Mouse (Mus musculus): ENCODE results near the gene Gm20388. TPM values are rescaled to one million over a fixed set of nuclear protein-coding genes. Genes with fewer than 3 reads are reported as not detected.

The Gm20388 gene
- polyA plus RNA-seq, 1 experiment from 2014 or later = not detected

DNA sequence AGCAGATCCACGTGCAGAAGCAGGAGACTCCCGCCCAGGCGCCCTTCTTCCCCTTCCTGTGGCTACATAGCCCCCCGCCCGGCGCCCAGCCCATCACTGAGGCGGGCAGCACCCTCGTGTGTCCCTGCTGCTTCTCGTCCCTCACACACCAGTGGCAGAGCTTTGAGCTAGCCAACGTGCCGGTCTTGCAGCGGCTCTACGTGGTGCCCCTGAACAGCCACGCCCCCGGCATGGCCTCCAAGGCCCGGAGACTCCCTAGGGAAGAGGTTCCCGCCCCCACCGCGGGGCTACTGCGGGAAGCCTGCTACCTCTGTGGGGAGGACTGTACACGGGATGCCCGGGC, 318.9 kb downstream of the Gm20388 start:
- Histone ChIP-seq H3K36me3 (no peaks in the 10 kb centered on the region), H3K9me3 (replicated peaks) (no peaks in the 10 kb centered on the region), H3K27ac (no peak overlapping the region), H3K9ac (no peak overlapping the region), H3K27me3 (replicated peaks) (peaks cover 94% of the 10 kb centered on the region), H3K4me2 (peak overlapping the region; percentile 77), H3K4me3 (peak overlapping the region; percentile 59), H3K4me1 (peaks cover 38% of the 10 kb centered on the region)
- no peak for ATAC-seq
- WGBS (ENCODE audit: insufficient replicate concordance) = 2% methylated on average over 22 of the region's 22 CpGs

DNA sequence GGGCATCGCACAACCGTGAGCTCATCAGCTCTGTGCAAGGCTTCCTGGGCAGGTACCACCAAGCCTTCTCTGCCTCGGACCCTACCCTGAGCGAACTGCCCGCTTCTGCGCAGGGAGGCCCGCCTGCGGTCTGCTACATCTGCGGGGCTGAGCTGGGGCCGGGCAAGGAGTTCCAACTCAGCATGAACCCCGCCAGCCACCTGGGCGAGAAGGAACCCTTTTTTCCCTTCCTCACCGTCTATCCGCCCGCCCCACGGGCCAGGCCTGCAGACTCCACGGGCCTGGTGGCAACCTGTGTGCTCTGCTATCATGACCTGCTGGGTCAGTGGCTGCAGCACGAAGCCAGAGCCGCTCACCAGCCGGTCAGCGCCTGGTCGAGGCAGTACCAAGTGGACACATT, 319.4 kb downstream of the Gm20388 start:
- Histone ChIP-seq H3K9me3 (replicated peaks) (no peaks in the 10 kb centered on the region), H3K36me3 (no peaks in the 10 kb centered on the region), H3K9ac (0 out of 2 replicates have a peak overlapping the region, but pooled peaks have one; percentile 17), H3K4me2 (peak overlapping the region; percentile 77), H3K4me1 (peaks cover 38% of the 10 kb centered on the region), H3K4me3 (peak overlapping the region; percentile 59), H3K27me3 (replicated peaks) (peaks cover 89% of the 10 kb centered on the region), H3K27ac (no peak overlapping the region)
- 16% methylated on average over 22 of the region's 22 CpGs for WGBS (ENCODE audit: insufficient replicate concordance)
- no peak for ATAC-seq

DNA sequence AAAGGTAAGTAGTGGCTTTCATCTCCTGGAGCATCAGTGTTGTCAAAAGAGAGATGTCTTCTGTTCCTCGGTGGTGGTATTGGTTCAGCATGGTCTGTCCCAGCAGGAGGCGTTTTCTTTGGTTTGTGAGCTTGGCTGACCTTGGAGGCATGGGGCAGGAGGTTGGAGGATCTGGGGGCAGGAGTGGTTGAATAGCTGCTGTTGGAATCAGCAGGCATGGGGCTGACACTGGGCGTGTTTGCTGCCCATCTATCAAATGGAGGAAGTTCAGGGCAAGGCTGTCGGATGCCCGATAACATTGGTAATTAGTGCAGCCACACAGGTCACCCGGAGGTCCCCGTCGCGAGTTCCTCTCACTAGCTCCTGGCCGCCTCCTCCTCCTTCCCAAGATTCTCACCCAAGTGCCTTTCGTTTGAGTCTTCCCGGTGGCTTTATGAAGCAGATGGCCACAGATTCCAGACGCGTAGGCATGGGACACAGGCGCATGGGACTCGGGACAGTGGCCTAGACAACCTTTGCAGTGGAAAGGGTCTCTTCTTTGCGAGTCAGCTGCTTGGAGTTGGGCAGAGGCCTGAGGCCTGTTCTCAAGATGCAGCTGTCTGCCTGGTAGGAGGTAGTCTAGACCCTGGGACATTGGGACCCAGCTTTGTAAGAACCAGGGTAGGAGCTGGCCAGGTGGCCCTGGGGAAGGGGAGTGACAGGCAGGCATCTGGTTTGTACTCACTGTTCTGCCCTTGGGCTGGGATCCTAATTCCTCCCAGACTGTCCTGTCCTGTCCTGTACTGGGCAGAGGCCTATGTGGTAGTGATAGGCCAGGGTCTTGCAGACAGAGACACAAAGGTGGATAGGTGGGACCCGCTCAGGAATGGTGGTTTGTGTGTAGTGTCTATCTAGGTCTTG, 320.3 kb downstream of the Gm20388 start:
- Histone ChIP-seq H3K4me3 (peak overlapping the region; percentile 59), H3K9me3 (replicated peaks) (no peaks in the 10 kb centered on the region), H3K27me3 (replicated peaks) (peaks cover 80% of the 10 kb centered on the region), H3K27ac (no peak overlapping the region), H3K9ac (0 out of 2 replicates have a peak overlapping the region, but pooled peaks have one; percentile 17), H3K4me1 (peaks cover 38% of the 10 kb centered on the region), H3K4me2 (peak overlapping the region; percentile 77), H3K36me3 (0 out of 2 replicates have a peak, but pooled peaks cover 2% of the 10 kb centered on the region)
- WGBS (ENCODE audit: insufficient replicate concordance) = 27% methylated on average over 18 of the region's 18 CpGs
- no peak for ATAC-seq

DNA sequence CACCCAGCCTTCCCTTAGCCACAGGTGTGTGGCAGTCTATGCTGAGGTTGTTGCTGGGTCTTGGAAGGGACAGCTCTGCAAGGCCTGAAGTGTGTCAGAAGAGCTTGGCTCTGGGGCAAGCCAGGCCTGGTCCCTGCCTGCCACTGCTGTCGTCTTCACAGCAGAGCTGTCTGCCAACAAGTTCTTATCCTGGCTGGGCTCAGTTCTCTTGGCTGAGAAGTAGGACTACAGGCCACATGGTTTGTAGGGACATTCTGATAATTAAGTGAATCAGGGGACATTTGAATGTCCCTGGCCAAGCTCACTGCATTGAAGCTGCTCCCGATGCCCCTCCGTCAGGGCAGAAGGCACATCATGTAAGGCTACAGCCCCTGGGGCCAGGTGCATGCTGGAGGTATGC, 321.2 kb downstream of the Gm20388 start:
- Histone ChIP-seq H3K27ac (no peak overlapping the region), H3K9me3 (replicated peaks) (no peaks in the 10 kb centered on the region), H3K4me1 (peaks cover 38% of the 10 kb centered on the region), H3K36me3 (0 out of 2 replicates have a peak, but pooled peaks cover 2% of the 10 kb centered on the region), H3K9ac (no peak overlapping the region), H3K4me3 (no peak overlapping the region), H3K4me2 (peak overlapping the region; percentile 77), H3K27me3 (replicated peaks) (peaks cover 71% of the 10 kb centered on the region)
- ATAC-seq = no peak
- 72% methylated on average over 3 of the region's 3 CpGs for WGBS (ENCODE audit: insufficient replicate concordance)

DNA sequence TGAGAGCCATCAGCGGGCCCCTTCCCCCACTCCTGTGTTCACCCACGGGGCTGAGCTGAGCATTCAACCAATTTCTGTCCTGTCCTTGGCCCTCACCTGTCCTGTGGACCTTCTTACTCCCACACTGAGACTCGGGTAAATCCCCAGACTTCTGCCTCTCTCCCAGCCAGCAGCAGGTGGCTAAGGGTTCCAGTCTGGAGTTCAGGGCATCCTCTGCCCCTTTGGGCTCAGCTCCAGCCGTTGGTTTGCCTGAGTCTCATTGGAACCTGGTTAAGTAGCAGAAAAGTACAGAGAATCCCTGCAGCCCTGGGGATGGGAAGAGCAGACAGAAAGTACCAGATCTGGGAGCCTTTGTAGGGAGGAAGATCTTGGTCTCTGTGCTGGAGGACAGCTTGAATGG, 321.8 kb downstream of the Gm20388 start:
- Histone ChIP-seq H3K9ac (no peak overlapping the region), H3K27me3 (replicated peaks) (peaks cover 66% of the 10 kb centered on the region), H3K4me3 (no peak overlapping the region), H3K36me3 (0 out of 2 replicates have a peak, but pooled peaks cover 2% of the 10 kb centered on the region), H3K4me2 (peak overlapping the region; percentile 77; the same call in 1 of the 2 replicates), H3K4me1 (peaks cover 38% of the 10 kb centered on the region), H3K9me3 (replicated peaks) (no peaks in the 10 kb centered on the region), H3K27ac (no peak overlapping the region)
- no peak for ATAC-seq
- 38% methylated on average over 4 of the region's 4 CpGs for WGBS (ENCODE audit: insufficient replicate concordance)

DNA sequence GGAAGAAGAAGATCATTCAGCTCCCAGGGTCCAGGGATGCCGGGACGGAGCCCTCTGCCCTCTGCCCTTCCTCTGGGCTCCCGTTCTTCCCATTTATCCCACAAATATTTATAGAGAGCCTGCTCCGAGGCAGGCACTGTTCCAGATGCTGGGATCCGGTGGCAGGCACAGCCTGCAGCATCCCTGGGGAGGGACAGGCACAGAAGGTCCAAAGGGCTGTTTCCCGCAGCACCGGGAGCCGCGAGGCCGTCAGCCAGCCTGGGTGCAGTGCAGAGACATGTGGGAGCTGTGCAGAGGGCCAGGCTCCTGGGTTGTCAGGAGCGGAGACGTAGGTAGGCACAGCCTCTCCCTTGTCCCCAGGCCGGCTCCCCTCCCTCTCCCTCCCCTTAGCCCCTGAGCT, 322.3 kb downstream of the Gm20388 start:
- Histone ChIP-seq H3K9me3 (replicated peaks) (no peaks in the 10 kb centered on the region), H3K9ac (no peak overlapping the region), H3K27ac (no peak overlapping the region), H3K27me3 (replicated peaks) (peaks cover 61% of the 10 kb centered on the region), H3K4me3 (no peak overlapping the region), H3K4me1 (peaks cover 38% of the 10 kb centered on the region), H3K4me2 (no peak overlapping the region; the same call in 1 of the 2 replicates), H3K36me3 (0 out of 2 replicates have a peak, but pooled peaks cover 2% of the 10 kb centered on the region)
- ATAC-seq = no peak
- WGBS (ENCODE audit: insufficient replicate concordance) = 61% methylated on average over 13 of the region's 13 CpGs

DNA sequence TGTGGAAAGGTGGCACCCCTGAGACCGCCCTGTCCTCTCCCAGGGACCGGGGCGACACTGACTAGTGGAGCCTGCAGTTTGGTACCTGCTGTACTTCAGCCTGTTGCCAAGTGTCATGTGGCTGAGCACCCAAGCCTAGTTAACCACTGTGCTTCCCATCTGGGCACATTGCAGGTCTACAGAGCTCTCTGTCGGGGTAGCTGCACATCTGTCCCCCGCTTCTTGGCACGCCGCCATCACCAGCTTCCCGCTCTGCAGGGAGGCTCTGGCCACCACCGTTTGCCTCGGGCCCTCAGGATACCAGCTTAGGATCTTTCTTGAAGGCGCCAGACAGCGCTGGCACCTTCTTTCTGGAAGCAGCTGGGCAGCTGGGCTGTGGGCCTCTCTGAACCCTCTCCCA, 323.8 kb downstream of the Gm20388 start:
- Histone ChIP-seq H3K4me3 (no peak overlapping the region), H3K9me3 (replicated peaks) (no peaks in the 10 kb centered on the region), H3K9ac (no peak overlapping the region), H3K27ac (no peak overlapping the region), H3K4me2 (no peak overlapping the region), H3K4me1 (peaks cover 30% of the 10 kb centered on the region), H3K36me3 (0 out of 2 replicates have a peak, but pooled peaks cover 2% of the 10 kb centered on the region), H3K27me3 (replicated peaks) (peaks cover 45% of the 10 kb centered on the region)
- WGBS (ENCODE audit: insufficient replicate concordance) = 75% methylated on average over 12 of the region's 12 CpGs
- ATAC-seq = no peak

DNA sequence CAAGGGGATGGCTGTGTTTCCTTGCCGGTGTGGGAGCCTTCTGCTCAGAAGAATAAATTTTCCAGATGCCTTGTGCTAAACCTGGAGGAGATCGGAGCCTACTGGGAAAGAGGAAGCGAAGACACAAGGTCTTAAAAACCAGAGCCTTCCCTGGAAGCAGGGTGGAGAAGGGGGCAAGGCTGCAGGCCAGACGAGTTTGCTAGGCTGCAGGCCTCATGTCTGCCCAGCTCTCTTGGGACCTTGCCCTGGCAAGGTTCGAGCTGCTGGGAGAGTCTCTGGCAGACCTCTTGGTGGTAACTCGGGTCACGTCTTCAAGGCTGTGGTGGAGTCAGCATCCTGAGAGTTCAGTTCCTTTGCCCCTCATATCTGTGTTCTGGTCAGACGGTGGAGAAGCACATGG, 324.2 kb downstream of the Gm20388 start:
- no peak overlapping the region for H3K27ac ChIP-seq

DNA sequence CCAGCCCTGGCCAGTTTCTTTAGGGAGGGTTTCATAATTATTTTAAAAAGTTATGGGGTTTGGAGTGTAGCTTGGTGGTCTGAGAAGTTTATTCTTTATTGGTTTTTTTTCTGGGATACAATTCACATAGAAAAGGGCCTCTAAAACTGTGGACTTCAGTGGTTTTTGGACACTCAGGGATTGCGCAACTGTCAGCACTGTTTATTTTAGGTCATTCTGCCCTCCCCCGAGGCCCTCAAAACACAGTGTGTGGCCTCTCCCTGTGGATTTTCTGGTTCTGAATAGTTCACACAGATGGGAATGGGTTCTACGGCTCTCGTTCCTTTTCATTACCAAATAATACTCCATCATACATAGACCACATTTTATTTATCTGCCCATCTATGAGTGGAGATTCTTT, 332.6 kb downstream of the Gm20388 start:
- Histone ChIP-seq H3K9me3 (replicated peaks) (no peaks in the 10 kb centered on the region), H3K9ac (no peak overlapping the region), H3K27me3 (replicated peaks) (no peaks in the 10 kb centered on the region), H3K27ac (no peak overlapping the region), H3K4me3 (no peak overlapping the region), H3K4me2 (no peak overlapping the region), H3K4me1 (no peaks in the 10 kb centered on the region), H3K36me3 (no peaks in the 10 kb centered on the region)
- ATAC-seq = no peak
- WGBS (ENCODE audit: insufficient replicate concordance) = 54% methylated on average over 4 of the region's 4 CpGs

More for the DNA sequence above, 324.2 kb downstream of the Gm20388 start:
- H3K4me3 ChIP-seq = no peak overlapping the region
- ATAC-seq = no peak
- no peak overlapping the region for H3K4me2 ChIP-seq
- no peaks in the 10 kb centered on the region for H3K9me3 ChIP-seq (replicated peaks)
- H3K9ac ChIP-seq = no peak overlapping the region
- 0 out of 2 replicates have a peak, but pooled peaks cover 2% of the 10 kb centered on the region for H3K36me3 ChIP-seq
- 61% methylated on average over 8 of the region's 8 CpGs for WGBS (ENCODE audit: insufficient replicate concordance)
- H3K4me1 ChIP-seq = peaks cover 26% of the 10 kb centered on the region
- H3K27me3 ChIP-seq (replicated peaks) = peaks cover 41% of the 10 kb centered on the region

DNA sequence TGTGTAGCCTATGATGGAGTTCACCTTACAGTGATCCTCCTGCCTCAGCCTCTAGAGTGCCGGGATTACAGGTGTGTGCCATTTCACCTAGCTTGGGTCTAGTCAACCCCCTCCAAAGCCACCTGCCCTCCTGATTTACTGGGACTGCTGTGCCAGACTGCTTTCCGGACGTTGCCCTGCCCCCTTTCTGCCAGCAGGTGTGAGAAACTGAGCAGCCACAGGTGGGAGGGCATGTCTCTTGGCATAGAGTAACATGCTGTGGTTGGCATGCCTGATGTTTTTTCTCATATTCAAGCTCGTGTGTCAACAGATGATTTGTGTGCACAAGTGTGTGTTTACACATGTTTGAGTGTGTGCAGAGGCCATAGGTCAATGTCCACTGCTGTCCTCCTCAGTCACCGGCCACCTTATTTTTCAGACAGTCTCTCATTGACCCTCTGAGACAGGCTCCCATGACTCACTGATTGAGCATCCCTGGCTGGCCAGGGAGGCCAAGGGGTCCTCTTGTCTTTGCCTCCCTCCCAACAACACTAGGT, 333.3 kb downstream of the Gm20388 start:
- 59% methylated on average over 5 of the region's 5 CpGs for WGBS (ENCODE audit: insufficient replicate concordance)
- no peak for ATAC-seq

DNA sequence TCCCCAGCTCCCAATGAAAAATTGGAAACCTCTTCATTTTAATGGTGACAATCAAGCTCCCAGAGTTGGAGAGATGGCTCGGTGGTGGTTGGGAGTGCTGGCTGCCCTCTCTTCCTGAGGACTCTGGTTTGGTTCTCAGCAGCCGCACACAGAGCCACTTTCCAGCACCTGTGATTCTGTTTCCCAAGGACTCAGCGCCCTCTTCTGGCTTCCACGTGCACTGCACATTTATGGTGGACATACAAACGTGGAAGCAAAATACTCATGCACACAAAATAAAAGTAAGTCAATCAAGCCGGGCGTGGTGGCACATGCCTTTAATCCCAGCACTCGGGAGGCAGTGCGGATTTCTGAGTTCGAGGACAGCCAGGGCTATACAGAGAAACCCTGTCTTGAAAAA, 333.9 kb downstream of the Gm20388 start:
- Histone ChIP-seq H3K27ac (no peak overlapping the region), H3K9ac (no peak overlapping the region), H3K27me3 (replicated peaks) (no peaks in the 10 kb centered on the region), H3K4me2 (no peak overlapping the region), H3K4me1 (no peaks in the 10 kb centered on the region), H3K36me3 (no peaks in the 10 kb centered on the region), H3K9me3 (replicated peaks) (no peaks in the 10 kb centered on the region), H3K4me3 (no peak overlapping the region)
- no peak for ATAC-seq
- WGBS (ENCODE audit: insufficient replicate concordance) = 71% methylated on average over 10 of the region's 10 CpGs

More for the DNA sequence above, 333.3 kb downstream of the Gm20388 start:
- Histone ChIP-seq H3K4me3 (no peak overlapping the region), H3K9me3 (replicated peaks) (no peaks in the 10 kb centered on the region), H3K27ac (no peak overlapping the region), H3K9ac (no peak overlapping the region), H3K27me3 (replicated peaks) (no peaks in the 10 kb centered on the region), H3K4me1 (no peaks in the 10 kb centered on the region), H3K4me2 (no peak overlapping the region), H3K36me3 (no peaks in the 10 kb centered on the region)

DNA sequence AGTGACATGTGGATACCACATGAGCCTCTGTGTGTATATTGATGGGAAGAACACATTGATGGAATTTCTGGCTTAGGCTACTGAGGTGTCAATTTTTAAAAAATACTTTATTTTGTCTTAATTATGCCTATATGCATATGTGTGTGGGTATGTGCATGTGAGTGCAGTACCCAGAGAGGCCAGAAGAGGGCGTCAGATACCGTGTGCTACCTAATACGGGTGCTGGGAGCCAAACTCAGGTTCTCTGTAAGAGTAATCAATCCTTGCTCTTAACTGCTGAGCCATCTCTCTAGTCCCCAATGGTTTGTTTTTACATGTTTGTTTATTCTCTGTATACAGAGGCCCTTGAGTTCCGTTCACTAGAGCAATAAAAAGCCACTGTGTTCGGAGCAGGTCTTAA, 337.0 kb downstream of the Gm20388 start:
- no peaks in the 10 kb centered on the region for H3K27me3 ChIP-seq (replicated peaks)
- WGBS (ENCODE audit: insufficient replicate concordance) = 73% methylated on average over 5 of the region's 5 CpGs
- no peaks in the 10 kb centered on the region for H3K4me1 ChIP-seq
- no peak for ATAC-seq
- no peak overlapping the region for H3K27ac ChIP-seq
- H3K9me3 ChIP-seq (replicated peaks) = no peaks in the 10 kb centered on the region
- no peaks in the 10 kb centered on the region for H3K36me3 ChIP-seq
- H3K9ac ChIP-seq = no peak overlapping the region
- H3K4me2 ChIP-seq = no peak overlapping the region
- H3K4me3 ChIP-seq = no peak overlapping the region

Measured in liver, embryonic 12.5 days (tissue).